Mouse (Mus musculus): ENCODE measurements around the gene H2-Q1. TPM values are rescaled to one million over a fixed set of nuclear protein-coding genes. Genes with fewer than 3 reads are reported as not detected.
"Not testable (repeated sequence)": the region's sequence is repeated elsewhere in the genome, so short reads cannot be mapped to it uniquely, and the experiment has no call there.

Gene H2-Q1
- total RNA-seq (2021): under 1 TPM; 0.39 to 0.74 TPM

- no peak for DNase-seq (ENCODE audit: low spot score in 2 of 2)
- intact Hi-C loops (cut with DNase I): no loop called here
Observed at GRCm38 (mm10) chr17:35320327-35321081, at the start of gene H2-Q1. H2-Q1 (plus strand) TSS chr17:35320405.

GRCm38 (mm10) chr17:35272249-35272648, 48.0 kb upstream of the H2-Q1 start:
- intact Hi-C loops (cut with DNase I): loop anchor here (1.0 kb wide), 1 partner anchor 27 kb away; no protein-coding TSS in a partner anchor
- no peak for DNase-seq (ENCODE audit: low spot score in 2 of 2)

- intact Hi-C loops (cut with DNase I): loop anchor here (1.0 kb wide), 1 partner anchor 16 kb away; no protein-coding TSS in a partner anchor
- peak; percentile 79 to 80 for DNase-seq (ENCODE audit: low spot score in 2 of 2)
Observed at GRCm38 (mm10) chr17:35274770-35275169, 45.4 kb upstream of the H2-Q1 start.

GRCm38 (mm10) chr17:35276304-35276864, 43.8 kb upstream of the H2-Q1 start:
- DNase-seq (ENCODE audit: low spot score in 2 of 2): no peak
- intact Hi-C loops (cut with DNase I): no loop called here

GRCm38 (mm10) chr17:35278049-35278448, 42.2 kb upstream of the H2-Q1 start:
- DNase-seq (ENCODE audit: low spot score in 2 of 2): no peak
- intact Hi-C loops (cut with DNase I): no loop called here

- DNase-seq (ENCODE audit: low spot score in 2 of 2): no peak
- intact Hi-C loops (cut with DNase I): no loop called here
Observed at GRCm38 (mm10) chr17:35278957-35279688, 41.1 kb upstream of the H2-Q1 start.

- no peak for DNase-seq (ENCODE audit: low spot score in 2 of 2)
- intact Hi-C loops (cut with DNase I): no loop called here
Observed at GRCm38 (mm10) chr17:35280276-35280675, 39.9 kb upstream of the H2-Q1 start.

- intact Hi-C loops (cut with DNase I): no loop called here
- no peak for DNase-seq (ENCODE audit: low spot score in 2 of 2)
Observed at GRCm38 (mm10) chr17:35285431-35285830, 34.8 kb upstream of the H2-Q1 start.

GRCm38 (mm10) chr17:35295796-35296195, 24.4 kb upstream of the H2-Q1 start:
- DNase-seq (ENCODE audit: low spot score in 2 of 2): peak in 1 of 2 experiments; percentile 24
- intact Hi-C loops (cut with DNase I): not testable (repeated sequence)

GRCm38 (mm10) chr17:35300261-35300945, 19.8 kb upstream of the H2-Q1 start:
- intact Hi-C loops (cut with DNase I): loop anchor here (5.0 kb wide), 1 partner anchor 43 kb away; no protein-coding TSS in a partner anchor
- DNase-seq (ENCODE audit: low spot score in 2 of 2): not testable (repeated sequence)

- intact Hi-C loops (cut with DNase I): loop anchor here (5.0 kb wide), 1 partner anchor 44 kb away; no protein-coding TSS in a partner anchor
Observed at GRCm38 (mm10) chr17:35301645-35302258, 18.5 kb upstream of the H2-Q1 start.

GRCm38 (mm10) chr17:35303271-35303670, 16.9 kb upstream of the H2-Q1 start:
- no peak for DNase-seq (ENCODE audit: low spot score in 2 of 2)
- intact Hi-C loops (cut with DNase I): loop anchor here (5.0 kb wide), 1 partner anchor 46 kb away; no protein-coding TSS in a partner anchor

More at GRCm38 (mm10) chr17:35301645-35302258, 18.5 kb upstream of the H2-Q1 start:
- peak; percentile 78 to 83 for DNase-seq (ENCODE audit: low spot score in 2 of 2)

GRCm38 (mm10) chr17:35303756-35304350, 16.4 kb upstream of the H2-Q1 start:
- DNase-seq (ENCODE audit: low spot score in 2 of 2): no peak
- intact Hi-C loops (cut with DNase I): loop anchor here (5.0 kb wide), 1 partner anchor 47 kb away; no protein-coding TSS in a partner anchor

- intact Hi-C loops (cut with DNase I): loop anchor here (5.0 kb wide), 1 partner anchor 47 kb away; no protein-coding TSS in a partner anchor
- DNase-seq (ENCODE audit: low spot score in 2 of 2): no peak
Observed at GRCm38 (mm10) chr17:35304478-35304877, 15.7 kb upstream of the H2-Q1 start.

GRCm38 (mm10) chr17:35304921-35305320, 15.3 kb upstream of the H2-Q1 start:
- DNase-seq (ENCODE audit: low spot score in 2 of 2): not testable (repeated sequence)
- intact Hi-C loops (cut with DNase I): loop anchor here (5.0 kb wide), 1 partner anchor 48 kb away; no protein-coding TSS in a partner anchor

- intact Hi-C loops (cut with DNase I): no loop called here
- DNase-seq (ENCODE audit: low spot score in 2 of 2): no peak
Observed at GRCm38 (mm10) chr17:35318671-35319070, 1.5 kb upstream of the H2-Q1 start.

GRCm38 (mm10) chr17:35325124-35325523, 4.9 kb downstream of the H2-Q1 start:
- intact Hi-C loops (cut with DNase I); DNase-seq (ENCODE audit: low spot score in 2 of 2): not testable (repeated sequence)

GRCm38 (mm10) chr17:35326000-35326399, 5.8 kb downstream of the H2-Q1 start:
- intact Hi-C loops (cut with DNase I); DNase-seq (ENCODE audit: low spot score in 2 of 2): not testable (repeated sequence)
